In genomic region chr3:146450371-146450841, GRCm38 (mm10) we compare ENCODE assay signal across 8 mouse cellular contexts. TPM values are rescaled to one million over a fixed set of nuclear protein-coding genes. Genes with fewer than 3 reads are reported as not detected.
DNase-seq lines count a peak whose midpoint lies in the region; ATAC-seq lines count a peak whose summit lies in the region.

No protein-coding gene starts in this region.

- peak overlapping the region; percentile 73 for H3K27ac ChIP-seq in intestine, embryonic 14.5 days (ENCODE audit: low read depth)

- peak overlapping the region; percentile 54 for H3K4me3 ChIP-seq in intestine, embryonic 14.5 days (ENCODE audit: low read depth, low read length)

- H3K9ac ChIP-seq in intestine, embryonic 14.5 days (ENCODE audit: low read length): peak overlapping the region; percentile 70

- peak; percentile 98 for ATAC-seq in intestine, embryonic 14.5 days (replicated peaks; ENCODE audit: low FRiP score, low TSS enrichment, low read depth)

- WGBS in intestine, embryonic 14.5 days: under 1% methylated on average over 29 of the region's 29 CpGs

- H3K9me3 ChIP-seq in intestine, embryonic 14.5 days (ENCODE audit: control insufficient read depth, low read length): no peaks in the 10 kb centered on the region

- H3K4me2 ChIP-seq in intestine, embryonic 14.5 days (ENCODE audit: low read length): peak overlapping the region; percentile 58

- peaks cover 3% of the 10 kb centered on the region; the same call in 1 of the 2 replicates for H3K36me3 ChIP-seq in intestine, embryonic 14.5 days (ENCODE audit: control insufficient read depth, insufficient read depth, low read length)

- 0 out of 2 replicates have a peak, but pooled peaks cover 3% of the 10 kb centered on the region for H3K4me1 ChIP-seq in intestine, embryonic 14.5 days (replicated peaks; ENCODE audit: control insufficient read depth, insufficient read depth, low read length)

- no peaks in the 10 kb centered on the region for H3K27me3 ChIP-seq in intestine, embryonic 14.5 days (replicated peaks; ENCODE audit: control insufficient read depth, insufficient read depth, low read length)

- intact Hi-C loops in left cerebral cortex, postnatal 14 days (cut with DNase I): no loop called here

- peak; percentile 94 to 98 for DNase-seq in adrenal gland, adult (ENCODE audit: inconsistent age in 2 of 2, low spot score in 1 of 2)
- DNase-seq in embryo, embryonic 10.5 days (ENCODE audit: low spot score): peak; percentile 97
- DNase-seq in gastrocnemius, postnatal 25 days: peak; percentile 88
- DNase-seq in intestine, embryonic 14.5 days (ENCODE audit: low spot score): peak; percentile 96
- peak; percentile 91 to 92 for DNase-seq in left cerebral cortex, postnatal 14 days (ENCODE audit: low spot score in 2 of 2)
- DNase-seq in mesoderm, embryonic 11.5 days (ENCODE audit: low read depth, low spot score): peak; percentile 95
- peak; percentile 85 to 88 for DNase-seq in right cerebral cortex, postnatal 36 days (ENCODE audit: low spot score in 2 of 2)
- DNase-seq in yolk sac, embryonic 10.5 days (ENCODE audit: low spot score): peak; percentile 96

RNA-seq across cellular contexts. Expression of gene Ctbs, which starts 0.8 kb away (rescaled TPM):
- 1 to 10 TPM; 3.3 to 3.8 TPM for total RNA-seq in gastrocnemius, postnatal 25 days (2021)
- polyA plus RNA-seq in intestine, embryonic 14.5 days (2014; fragmentation: Nextera tagmentation; extraction: Ambion mirVana): 12.1 and 12.8 TPM in 2 replicates
- total RNA-seq in left cerebral cortex, postnatal 14 days (2021): 1 to 10 TPM; 6.3 to 7.2 TPM

RNA-seq across cellular contexts. Expression of gene Ssx2ip, which starts 46.0 kb away (rescaled TPM):
- 10 to 100 TPM; 23.5 to 27.0 TPM for total RNA-seq in gastrocnemius, postnatal 25 days (2021)
- polyA plus RNA-seq in intestine, embryonic 14.5 days (2014; fragmentation: Nextera tagmentation; extraction: Ambion mirVana): 36.3 and 38.1 TPM in 2 replicates
- 100 to 1,000 TPM; 121 to 126 TPM for total RNA-seq in left cerebral cortex, postnatal 14 days (2021)

RNA-seq across cellular contexts. Expression of gene Spata1, which starts 49.1 kb away (rescaled TPM):
- total RNA-seq in gastrocnemius, postnatal 25 days (2021): 1 to 10 TPM; 3.8 to 5.8 TPM
- 3.7 and 4.4 TPM in 2 replicates for polyA plus RNA-seq in intestine, embryonic 14.5 days (2014; fragmentation: Nextera tagmentation; extraction: Ambion mirVana)
- 1 to 10 TPM; 5.0 to 5.5 TPM for total RNA-seq in left cerebral cortex, postnatal 14 days (2021)

RNA-seq across cellular contexts. Expression of gene Gng5, which starts 49.2 kb away (rescaled TPM):
- 100 to 1,000 TPM; 371 to 383 TPM for total RNA-seq in gastrocnemius, postnatal 25 days (2021)
- polyA plus RNA-seq in intestine, embryonic 14.5 days (2014; fragmentation: Nextera tagmentation; extraction: Ambion mirVana): 1,003 and 1,057 TPM in 2 replicates
- total RNA-seq in left cerebral cortex, postnatal 14 days (2021): 10 to 100 TPM; 49.7 to 50.1 TPM

Comparison
In these comparisons a context has a peak if more than half of its experiments do, and no peak if none do; other contexts are left out.
1. Peak in every context shown above with its lines: DNase-seq, ATAC-seq, H3K4me3 ChIP-seq and H3K27ac ChIP-seq.
2. RNA of gene Ssx2ip, which starts 46.0 kb away (total RNA-seq): 121 to 126 TPM in left cerebral cortex, postnatal 14 days; 23.5 to 27.0 TPM in gastrocnemius, postnatal 25 days; every median in the first group is over 4 times any median in the second.